Mouse (Mus musculus): ENCODE data around the gene Trim9. TPM values are rescaled to one million over a fixed set of nuclear protein-coding genes. Genes with fewer than 3 reads are reported as not detected.

The Trim9 gene
- polyA plus RNA-seq, 1 experiment from 2014 or later, result 0.32 TPM

GRCm38 (mm10) chr12:70263721-70264120, 83.7 kb downstream of the Trim9 start:
- WGBS, result 81% methylated on average over 7 of the region's 7 CpGs
- Histone ChIP-seq H3K36me3 (ENCODE audit: control insufficient read depth, insufficient read depth, low read length) (no peaks in the 10 kb centered on the region), H3K27me3 (ENCODE audit: control insufficient read depth, insufficient read depth, low read length) (no peaks in the 10 kb centered on the region), H3K9ac (ENCODE audit: low read length) (no peak overlapping the region), H3K4me3 (ENCODE audit: low read depth, low read length) (no peak overlapping the region), H3K4me1 (replicated peaks; ENCODE audit: control insufficient read depth, insufficient read depth) (no peaks in the 10 kb centered on the region), H3K27ac (replicated peaks) (no peak overlapping the region), H3K9me3 (ENCODE audit: control insufficient read depth, low read length) (no peaks in the 10 kb centered on the region), H3K4me2 (replicated peaks; ENCODE audit: low read depth) (no peak overlapping the region)
- DNase-seq (ENCODE audit: low spot score) (no peak), ATAC-seq (ENCODE audit: low FRiP score, low TSS enrichment) (no peak)
- TF ChIP-seq CTCF (IDR thresholded peaks at IDR 0.05; ENCODE audit: low read depth), result no peak
- TF ChIP-seq EP300 (optimal IDR thresholded peaks at IDR 0.05), result no peak

DNA sequence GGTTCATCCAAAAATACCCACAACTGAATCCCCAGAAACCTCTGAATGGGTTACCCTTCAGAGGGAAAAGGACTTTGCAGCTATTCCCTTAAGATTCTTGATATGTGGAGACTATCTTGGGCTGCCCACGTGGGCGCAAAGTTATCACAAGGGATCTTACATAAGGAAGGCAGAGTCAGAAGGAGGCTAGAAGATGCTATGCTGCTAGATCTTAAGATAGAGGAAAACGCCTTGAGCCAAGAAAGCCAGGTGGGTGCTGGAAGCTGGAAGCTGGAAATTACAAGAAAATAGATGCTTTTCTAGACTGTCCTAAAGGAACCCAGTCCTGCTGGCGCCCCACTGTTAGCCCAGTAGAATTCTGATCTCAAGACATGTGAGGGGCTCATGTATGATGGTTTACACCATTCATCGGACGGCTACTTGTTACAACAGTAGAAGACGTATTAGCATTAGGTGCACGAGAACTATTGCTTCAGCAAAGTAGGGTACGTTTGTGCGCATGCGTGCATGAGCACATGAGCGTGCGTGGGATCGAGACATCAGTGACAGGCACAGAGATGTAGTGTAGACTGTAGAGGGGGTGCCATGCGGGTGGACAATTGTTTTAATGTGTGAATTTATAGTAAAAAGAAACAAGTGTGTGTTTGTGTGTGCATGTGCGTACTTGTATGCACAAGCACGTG, 85.0 kb downstream of the Trim9 start:
- 89% methylated on average over 17 of the region's 17 CpGs for WGBS

DNA sequence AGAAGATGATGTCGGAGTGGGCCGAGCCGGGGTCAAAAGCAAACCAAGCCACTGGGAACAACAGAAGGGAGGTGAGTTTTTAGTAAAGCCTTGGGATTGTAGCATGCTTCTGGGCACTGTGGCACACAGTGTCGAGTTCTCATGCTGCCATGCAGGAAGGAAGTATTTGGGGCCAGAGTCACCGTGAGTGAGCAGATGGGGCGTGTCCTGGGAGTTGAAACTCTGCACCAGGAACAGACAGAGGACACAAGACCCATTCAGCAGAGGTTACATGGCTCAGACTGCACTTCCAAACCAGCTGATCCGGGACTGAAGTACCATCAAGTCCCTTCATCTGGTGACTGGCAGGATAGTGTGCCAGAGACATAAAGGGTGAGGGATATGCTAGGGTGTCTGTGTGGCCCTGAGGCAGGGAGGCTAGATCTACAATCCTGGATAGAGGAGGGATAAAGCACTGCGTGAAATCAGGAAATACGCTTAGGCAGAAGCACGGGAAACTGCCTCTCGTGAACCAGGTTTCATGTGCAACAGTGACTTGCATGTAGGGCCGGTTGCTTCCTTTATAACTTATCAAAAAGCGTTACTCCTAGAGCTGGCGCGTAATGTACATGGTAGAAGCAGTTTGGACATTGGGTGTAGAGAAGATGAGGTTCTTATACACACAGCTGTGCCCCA, 96.1 kb downstream of the Trim9 start:
- Histone ChIP-seq H3K27ac (replicated peaks) (no peak overlapping the region), H3K4me1 (replicated peaks; ENCODE audit: control insufficient read depth, insufficient read depth) (no peaks in the 10 kb centered on the region), H3K4me2 (replicated peaks; ENCODE audit: low read depth) (no peak overlapping the region), H3K9me3 (ENCODE audit: control insufficient read depth, low read length) (no peaks in the 10 kb centered on the region), H3K9ac (ENCODE audit: low read length) (no peak overlapping the region), H3K36me3 (ENCODE audit: control insufficient read depth, insufficient read depth, low read length) (no peaks in the 10 kb centered on the region), H3K27me3 (ENCODE audit: control insufficient read depth, insufficient read depth, low read length) (no peaks in the 10 kb centered on the region), H3K4me3 (ENCODE audit: low read depth, low read length) (no peak overlapping the region)
- DNase-seq (ENCODE audit: low spot score) (no peak), ATAC-seq (ENCODE audit: low FRiP score, low TSS enrichment) (no peak)
- WGBS, result 74% methylated on average over 15 of the region's 15 CpGs
- TF ChIP-seq CTCF (IDR thresholded peaks at IDR 0.05; ENCODE audit: low read depth) (no peak), EP300 (optimal IDR thresholded peaks at IDR 0.05) (no peak)

More for the DNA sequence above, 85.0 kb downstream of the Trim9 start:
- no peak for TF ChIP-seq EP300 (optimal IDR thresholded peaks at IDR 0.05)
- TF ChIP-seq CTCF (IDR thresholded peaks at IDR 0.05; ENCODE audit: low read depth), result no peak
- Histone ChIP-seq H3K36me3 (ENCODE audit: control insufficient read depth, insufficient read depth, low read length) (no peaks in the 10 kb centered on the region), H3K4me3 (ENCODE audit: low read depth, low read length) (no peak overlapping the region), H3K4me2 (replicated peaks; ENCODE audit: low read depth) (no peak overlapping the region), H3K27me3 (ENCODE audit: control insufficient read depth, insufficient read depth, low read length) (no peaks in the 10 kb centered on the region), H3K27ac (replicated peaks) (no peak overlapping the region), H3K9ac (ENCODE audit: low read length) (no peak overlapping the region), H3K9me3 (ENCODE audit: control insufficient read depth, low read length) (no peaks in the 10 kb centered on the region), H3K4me1 (replicated peaks; ENCODE audit: control insufficient read depth, insufficient read depth) (no peaks in the 10 kb centered on the region)
- DNase-seq (ENCODE audit: low spot score) (no peak), ATAC-seq (ENCODE audit: low FRiP score, low TSS enrichment) (no peak)

GRCm38 (mm10) chr12:70249616-70250157, 97.7 kb downstream of the Trim9 start:
- Histone ChIP-seq H3K9me3 (ENCODE audit: control insufficient read depth, low read length) (no peaks in the 10 kb centered on the region), H3K27ac (replicated peaks) (no peak overlapping the region), H3K9ac (ENCODE audit: low read length) (no peak overlapping the region), H3K27me3 (ENCODE audit: control insufficient read depth, insufficient read depth, low read length) (no peaks in the 10 kb centered on the region), H3K4me1 (replicated peaks; ENCODE audit: control insufficient read depth, insufficient read depth) (no peaks in the 10 kb centered on the region), H3K4me3 (ENCODE audit: low read depth, low read length) (no peak overlapping the region), H3K4me2 (replicated peaks; ENCODE audit: low read depth) (no peak overlapping the region), H3K36me3 (ENCODE audit: control insufficient read depth, insufficient read depth, low read length) (no peaks in the 10 kb centered on the region)
- no peak for ATAC-seq (ENCODE audit: low FRiP score, low TSS enrichment)
- TF ChIP-seq CTCF (IDR thresholded peaks at IDR 0.05; ENCODE audit: low read depth) (no peak), EP300 (optimal IDR thresholded peaks at IDR 0.05) (no peak)
- whole genome bisulfite sequencing, result 91% methylated on average over 10 of the region's 10 CpGs
- DNase-seq (ENCODE audit: low spot score), result no peak

DNA sequence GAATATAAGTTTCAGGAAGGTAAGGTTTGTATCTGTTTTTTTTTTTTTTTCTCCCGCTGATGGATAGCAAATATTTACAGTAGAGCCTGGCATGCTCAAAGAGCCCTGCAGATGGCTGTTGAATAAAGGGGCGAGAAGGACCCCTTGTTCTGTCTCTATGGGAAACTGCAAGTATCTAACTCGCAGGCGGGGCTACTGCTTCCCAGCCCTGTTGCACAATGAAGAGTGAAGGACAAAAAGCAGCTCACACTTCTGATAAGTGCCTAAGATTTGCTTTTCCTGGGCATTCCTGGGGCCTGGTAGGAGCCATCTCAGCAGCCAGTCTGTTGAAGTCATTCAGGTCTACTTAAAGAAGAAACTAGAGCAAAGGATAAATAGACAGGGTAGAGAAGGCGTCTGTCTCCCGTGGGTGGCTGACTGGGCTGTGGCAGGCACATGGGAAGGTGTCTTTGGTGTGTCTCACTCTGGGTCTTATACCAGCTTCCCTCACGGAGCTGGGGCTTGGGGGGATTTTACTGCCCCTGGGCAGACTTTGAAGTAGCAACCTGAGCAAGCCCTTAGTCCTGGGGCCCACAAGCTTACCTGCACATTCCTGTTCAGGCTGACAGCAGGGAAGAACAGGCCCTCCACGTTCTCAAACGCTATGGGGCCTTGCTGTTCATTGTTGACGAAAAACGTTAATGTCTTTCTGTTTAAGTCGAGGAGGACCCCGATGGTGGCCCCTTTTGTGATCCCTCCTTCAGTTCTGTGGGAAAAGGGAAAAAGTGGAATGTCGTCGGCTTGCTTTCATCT, 99.5 kb downstream of the Trim9 start:
- no peaks in the 10 kb centered on the region for H3K9me3 ChIP-seq (ENCODE audit: control insufficient read depth, low read length)
- H3K4me1 ChIP-seq (replicated peaks; ENCODE audit: control insufficient read depth, insufficient read depth), result no peaks in the 10 kb centered on the region
- no peak overlapping the region for H3K4me3 ChIP-seq (ENCODE audit: low read depth, low read length)
- H3K36me3 ChIP-seq (ENCODE audit: control insufficient read depth, insufficient read depth, low read length), result no peaks in the 10 kb centered on the region
- H3K9ac ChIP-seq (ENCODE audit: low read length), result no peak overlapping the region
- no peak overlapping the region for H3K27ac ChIP-seq (replicated peaks)
- H3K27me3 ChIP-seq (ENCODE audit: control insufficient read depth, insufficient read depth, low read length), result no peaks in the 10 kb centered on the region
- no peak overlapping the region for H3K4me2 ChIP-seq (replicated peaks; ENCODE audit: low read depth)
- 51% methylated on average over 15 of the region's 15 CpGs for WGBS
- TF ChIP-seq EP300 (optimal IDR thresholded peaks at IDR 0.05) (no peak), CTCF (IDR thresholded peaks at IDR 0.05; ENCODE audit: low read depth) (no peak)
- DNase-seq (ENCODE audit: low spot score) (no peak), ATAC-seq (ENCODE audit: low FRiP score, low TSS enrichment) (no peak)

Data from stomach, postnatal 0 days (tissue).